Mouse (Mus musculus) ovary, postnatal 10 days (tissue): Measurements from ENCODE around the gene Ren1.
"Not testable (repeated sequence)": the region's sequence is repeated elsewhere in the genome, so short reads cannot be mapped to it uniquely, and the experiment has no call there.

Source experiments
- DNase-seq: peaks from one replicate; pipeline ENCODE4 v3.0.0; 2022; ENCODE audit warnings: low spot score

Ren1 gene

DNA sequence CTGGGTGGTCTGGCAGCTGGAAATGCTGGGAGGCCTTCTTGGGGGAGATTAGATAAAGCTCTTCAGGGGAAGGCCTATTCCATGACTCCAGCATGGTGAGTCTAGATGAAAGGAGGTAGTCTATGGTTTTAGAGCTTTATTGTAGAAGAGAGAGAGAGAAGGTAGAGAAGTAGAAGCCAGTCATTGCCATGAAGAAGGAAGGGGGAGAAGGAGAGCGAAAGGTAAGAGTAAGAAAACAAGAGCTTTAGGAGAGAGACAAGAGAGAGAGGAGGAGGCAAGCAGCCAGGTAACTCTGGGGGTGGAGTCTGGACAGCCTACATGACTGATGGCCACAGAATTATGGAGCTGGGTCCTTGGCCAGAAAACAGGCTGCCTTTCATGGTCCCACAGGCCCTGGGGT is at the start of gene Ren1:
Gene Ren1, plus strand, starts transcription at position 301 of the 400 bp plus-strand sequence.
- no peak for DNase-seq

DNA sequence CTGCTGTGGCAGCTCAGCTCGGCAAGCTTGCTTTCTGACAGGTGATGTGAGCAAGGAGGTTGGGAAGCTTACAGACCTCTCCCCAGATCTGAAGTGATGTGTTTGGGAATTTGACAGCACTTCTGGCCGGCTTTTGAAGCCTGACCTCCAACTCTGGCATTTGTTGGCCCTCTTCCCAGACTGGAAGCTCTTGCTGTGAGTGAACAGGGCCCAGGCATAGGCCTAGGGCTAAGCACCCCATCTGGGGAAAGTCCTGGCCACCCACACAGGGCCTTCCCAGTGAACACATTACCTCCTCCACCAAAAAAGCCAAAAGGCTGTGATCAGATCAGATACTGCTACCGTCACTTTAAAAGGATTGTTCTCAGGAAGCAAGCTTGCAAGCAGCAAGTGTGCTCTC is 47.8 kb upstream of the Ren1 start:
- no peak for DNase-seq

DNA sequence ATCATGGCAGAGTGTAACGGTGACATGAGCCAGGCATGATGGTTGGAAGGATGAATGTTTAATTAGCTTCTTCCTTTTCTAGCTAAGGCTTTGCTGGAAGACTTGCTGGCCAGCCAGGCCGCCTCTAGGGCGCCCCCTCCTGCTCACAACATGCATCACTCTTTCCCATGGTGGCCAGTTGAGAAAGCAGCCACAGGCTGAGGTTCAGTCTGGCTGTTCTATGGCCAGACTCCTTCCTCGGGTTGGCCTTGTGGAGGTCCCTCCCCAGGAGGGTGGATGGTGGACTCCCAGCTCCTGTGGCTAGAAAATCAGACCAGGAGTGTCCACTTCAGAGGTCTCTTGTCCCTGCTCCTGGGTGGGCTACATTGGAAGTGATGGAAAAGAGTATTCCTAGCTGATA is 43.5 kb upstream of the Ren1 start:
- peak; percentile 56 for DNase-seq

- no peak for DNase-seq
Observed at GRCm38 (mm10) chr1:133307318-133307717, 43.0 kb upstream of the Ren1 start.

- DNase-seq: no peak
Observed at GRCm38 (mm10) chr1:133309652-133310267, 40.5 kb upstream of the Ren1 start, which contains the start of gene Golt1a. Gene Golt1a (plus strand): TSS chr1:133309800.

DNA sequence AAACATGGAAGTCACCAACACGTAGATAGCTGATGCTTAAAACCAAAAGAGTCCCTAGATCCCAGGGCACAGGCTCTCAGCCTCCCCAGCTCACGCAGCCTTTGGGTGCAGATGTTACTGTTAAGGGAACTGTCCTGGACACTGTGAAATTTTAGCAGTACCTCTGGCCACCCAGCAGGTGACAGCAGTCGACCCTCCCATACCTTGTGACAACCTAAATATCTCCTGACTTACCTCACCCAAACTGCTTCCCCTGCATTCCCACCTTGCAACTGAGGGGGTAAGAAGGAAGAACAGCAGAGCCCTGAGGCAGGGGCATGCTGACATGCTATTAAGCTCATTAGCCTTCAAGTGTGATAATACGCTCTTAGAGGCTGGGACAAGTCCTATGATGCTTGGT is 39.1 kb upstream of the Ren1 start:
- no peak for DNase-seq

DNA sequence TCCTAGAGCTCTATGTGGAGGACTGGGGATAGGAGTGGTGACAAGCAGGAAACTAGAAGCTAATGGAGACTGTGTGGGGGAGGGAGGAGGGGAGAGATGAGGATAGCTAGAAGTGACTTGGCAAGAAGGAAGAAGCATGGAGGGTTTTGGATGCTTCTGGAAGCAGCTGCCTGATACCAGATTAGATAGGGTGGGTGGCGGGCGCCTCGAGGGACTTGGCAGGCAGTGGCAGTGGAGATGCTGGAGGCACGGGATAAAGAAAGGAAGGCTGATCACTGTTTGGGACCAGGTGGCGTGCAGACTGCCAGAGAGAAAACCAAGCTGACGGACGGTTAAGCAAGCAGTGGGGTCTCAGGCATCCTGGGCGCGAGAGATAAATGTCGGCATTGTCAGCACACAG is 38.4 kb upstream of the Ren1 start:
- DNase-seq: no peak

DNA sequence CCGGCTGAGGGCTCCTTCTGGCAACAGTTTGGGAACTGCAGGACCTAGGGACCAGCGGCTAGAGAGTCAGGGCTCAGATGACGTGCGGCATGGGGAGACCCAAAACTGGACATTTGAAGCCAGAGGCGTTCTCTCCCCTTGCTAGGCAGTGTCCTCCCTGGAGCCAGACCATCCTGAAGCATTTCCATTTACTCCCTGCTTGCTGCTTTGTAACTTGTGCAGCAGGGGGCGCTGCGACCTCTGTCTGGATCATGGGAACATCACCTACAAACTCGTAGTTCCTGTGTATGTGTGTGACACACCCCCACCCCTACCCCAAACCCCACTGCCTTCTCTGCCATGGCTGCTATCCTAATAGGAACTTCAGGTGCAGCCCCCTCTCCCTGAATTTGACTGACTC is 35.9 kb upstream of the Ren1 start:
- no peak for DNase-seq

- no peak for DNase-seq
Observed at GRCm38 (mm10) chr1:133315775-133316174, 34.5 kb upstream of the Ren1 start.

- no peak for DNase-seq
Observed at GRCm38 (mm10) chr1:133316577-133316976, 33.7 kb upstream of the Ren1 start.

- DNase-seq: no peak
Observed at GRCm38 (mm10) chr1:133317149-133317548, 33.2 kb upstream of the Ren1 start.

DNA sequence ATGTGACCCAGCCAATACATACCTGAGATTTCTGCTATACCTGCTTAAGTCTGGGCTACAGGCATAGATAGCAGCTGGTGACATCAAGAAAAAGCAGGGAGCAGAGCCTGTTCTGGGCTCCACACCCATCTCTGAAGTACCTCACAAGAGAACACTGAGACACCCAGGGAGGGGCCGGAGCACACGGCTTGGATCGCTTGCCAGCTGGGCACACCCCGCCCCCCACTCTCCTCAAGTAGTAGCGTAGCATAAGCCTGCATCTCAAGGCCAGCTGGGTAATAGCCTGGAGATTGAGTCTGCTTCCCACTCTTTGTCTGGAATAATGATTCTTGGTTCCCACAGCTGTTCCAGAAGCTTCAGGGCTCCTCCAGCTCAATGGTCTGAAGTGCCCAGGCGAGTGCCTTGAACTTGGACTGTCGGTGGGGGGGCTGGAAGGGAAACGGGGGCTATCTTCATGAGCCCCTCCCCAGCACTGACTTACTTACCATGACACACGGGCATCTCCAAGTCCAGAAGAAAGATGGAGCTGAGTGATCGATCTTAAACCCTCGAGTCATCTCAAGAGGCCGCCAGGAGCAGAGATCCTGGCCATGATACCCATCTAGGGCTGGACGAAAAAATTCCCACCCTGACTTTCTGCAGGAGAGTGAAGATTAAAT is 28.9 kb upstream of the Ren1 start, which contains the start of gene Kiss1:
Gene Kiss1, plus strand, starts transcription at position 609 of the 659 bp plus-strand sequence.
- no peak for DNase-seq

DNA sequence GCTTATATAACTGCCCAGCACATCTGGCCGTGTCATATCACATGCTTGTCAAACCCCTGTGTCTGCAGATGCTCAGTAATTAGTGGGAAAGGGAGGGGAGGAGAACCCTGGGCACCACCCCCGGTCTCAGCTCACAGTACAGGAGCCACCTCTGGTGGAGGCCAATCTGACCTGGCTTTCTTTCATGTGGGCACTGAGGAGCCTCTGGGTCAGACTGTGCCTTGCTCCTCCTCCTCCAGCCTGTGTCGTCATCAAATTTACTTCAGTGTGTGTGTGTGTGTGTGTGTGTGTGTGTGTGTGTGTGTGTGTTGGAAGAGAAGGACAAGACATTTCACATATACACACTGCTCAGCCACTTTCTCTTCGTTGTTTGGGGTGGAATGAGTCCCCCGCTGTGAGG is 27.0 kb upstream of the Ren1 start:
- DNase-seq: no peak

GRCm38 (mm10) chr1:133325951-133326350 is 24.4 kb upstream of the Ren1 start:
- no peak for DNase-seq

- no peak for DNase-seq
Observed at GRCm38 (mm10) chr1:133327094-133327493, 23.2 kb upstream of the Ren1 start.

GRCm38 (mm10) chr1:133328299-133328795 is 22.0 kb upstream of the Ren1 start:
- no peak for DNase-seq

GRCm38 (mm10) chr1:133328896-133329637 is 21.2 kb upstream of the Ren1 start:
- no peak for DNase-seq

- DNase-seq: no peak
Observed at GRCm38 (mm10) chr1:133329638-133329964, 20.7 kb upstream of the Ren1 start.

- DNase-seq: no peak
Observed at GRCm38 (mm10) chr1:133331142-133331541, 19.2 kb upstream of the Ren1 start.

DNA sequence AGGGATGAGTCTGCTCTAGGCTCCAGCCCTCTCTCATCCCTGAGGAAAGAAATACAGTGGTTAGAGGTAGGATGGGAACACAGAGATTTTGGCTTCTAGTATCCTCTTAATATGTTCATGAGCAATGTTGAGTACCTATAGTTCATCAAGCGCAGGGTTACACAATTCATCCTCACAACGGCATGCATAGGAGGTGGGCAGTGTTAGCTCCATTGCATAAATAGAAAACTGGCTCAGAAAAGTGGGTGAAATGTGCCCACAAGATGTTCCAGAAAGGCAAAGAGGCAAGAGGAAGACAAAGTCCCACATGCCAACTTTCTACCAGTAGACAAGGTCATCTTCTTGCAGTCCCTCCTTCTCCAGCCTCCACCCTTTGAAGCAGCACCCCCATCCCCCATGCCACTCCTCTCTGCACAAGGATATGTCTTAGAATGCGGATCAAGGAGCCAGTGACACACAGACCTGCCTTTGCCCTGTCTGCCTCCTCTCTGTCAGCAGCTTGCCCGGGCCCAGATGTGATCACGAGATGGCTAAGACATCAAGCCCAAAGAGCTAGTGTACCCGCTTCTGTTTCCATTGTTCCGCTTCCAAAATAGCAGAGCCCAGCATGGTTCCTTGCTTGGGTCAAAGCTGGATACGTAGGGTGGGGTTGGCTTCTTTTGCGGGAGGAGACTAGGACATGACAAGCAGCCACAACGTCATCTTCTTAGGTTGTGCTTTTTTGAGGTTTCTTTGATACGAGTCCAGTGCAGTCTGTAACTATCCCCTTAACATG is 17.5 kb upstream of the Ren1 start:
- no peak for DNase-seq

DNA sequence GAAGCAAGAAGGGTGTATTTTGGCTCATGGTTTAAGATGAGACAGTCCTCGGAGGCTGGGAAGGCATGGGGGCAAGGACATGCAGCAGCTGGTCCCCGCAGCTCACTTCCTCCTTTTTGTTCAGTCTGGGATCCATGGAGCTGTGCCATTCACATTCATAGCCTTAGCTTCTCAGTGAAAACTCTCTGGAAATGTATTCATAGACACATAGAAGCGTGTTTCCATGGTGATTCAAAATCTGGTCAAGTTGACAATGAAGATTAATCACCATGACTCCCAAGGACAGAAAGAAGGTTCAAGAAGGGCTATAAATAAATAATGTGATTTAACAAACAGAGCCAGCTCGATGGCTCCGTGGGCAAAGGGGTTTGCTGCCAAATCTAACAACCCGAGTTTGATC is 16.4 kb upstream of the Ren1 start:
- DNase-seq: no peak

- not testable (repeated sequence) for DNase-seq
Observed at GRCm38 (mm10) chr1:133340403-133340802, 9.9 kb upstream of the Ren1 start.
